Mouse (Mus musculus) kidney, embryonic 15.5 days (tissue): ENCODE results near the gene Gnpda2. TPM values are rescaled to one million over a fixed set of nuclear protein-coding genes. Genes with fewer than 3 reads are reported as not detected.

Source experiments
- polyA plus RNA-seq: library from polyadenylated mRNA; unstranded; fragments of >200 nt; fragmentation: Nextera tagmentation; extraction: Ambion mirVana; gene quantifications from 2 replicates; pipeline ENCODE4 v1.2.1, GENCODE M21; 2015

Gnpda2 gene
- polyA plus RNA-seq, 1 experiment from 2014 or later = 39.2 TPM

Other genes starting within 250 kb of the Gnpda2 start
- 0.15 TPM in 1 of 2 replicates, not detected in the other for gene Yipf7, start 49.7 kb downstream of the Gnpda2 start, polyA plus RNA-seq
- gene Guf1, start 35.4 kb downstream of the Gnpda2 start, polyA plus RNA-seq = 48.3 and 50.2 TPM in 2 replicates